Mouse (Mus musculus) R1 (cell line): ENCODE data around the gene 4930404N11Rik.
A peak's percentile ranks its signal among the peaks of the same experiment; 100 is the strongest.

ENCODE experiments used
- DNase-seq: peaks from one replicate; pipeline ENCODE4 v3.0.0-alpha.2; 2018; ENCODE audit warnings: low read depth, low spot score

The 4930404N11Rik gene

DNA sequence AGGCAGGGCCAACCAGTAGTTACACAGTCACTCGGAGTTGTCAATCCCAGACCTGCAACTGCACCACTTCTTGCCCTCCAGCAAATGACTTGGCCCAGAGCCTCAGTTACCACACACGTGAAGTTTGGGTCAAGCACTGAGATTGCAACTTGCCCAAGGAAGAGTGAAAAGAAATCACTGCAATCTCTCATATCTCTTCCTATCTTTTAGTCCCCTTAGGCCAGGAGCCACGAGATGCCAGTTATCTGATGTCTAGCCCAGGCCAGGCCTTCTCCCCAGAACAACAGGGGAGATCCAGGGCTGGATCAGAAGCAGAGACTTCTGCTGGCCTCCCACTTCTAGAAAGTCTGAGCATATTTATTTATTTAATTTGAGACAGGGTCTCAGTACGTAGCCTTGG, 10.1 kb downstream of the 4930404N11Rik start:
- no peak for DNase-seq

DNA sequence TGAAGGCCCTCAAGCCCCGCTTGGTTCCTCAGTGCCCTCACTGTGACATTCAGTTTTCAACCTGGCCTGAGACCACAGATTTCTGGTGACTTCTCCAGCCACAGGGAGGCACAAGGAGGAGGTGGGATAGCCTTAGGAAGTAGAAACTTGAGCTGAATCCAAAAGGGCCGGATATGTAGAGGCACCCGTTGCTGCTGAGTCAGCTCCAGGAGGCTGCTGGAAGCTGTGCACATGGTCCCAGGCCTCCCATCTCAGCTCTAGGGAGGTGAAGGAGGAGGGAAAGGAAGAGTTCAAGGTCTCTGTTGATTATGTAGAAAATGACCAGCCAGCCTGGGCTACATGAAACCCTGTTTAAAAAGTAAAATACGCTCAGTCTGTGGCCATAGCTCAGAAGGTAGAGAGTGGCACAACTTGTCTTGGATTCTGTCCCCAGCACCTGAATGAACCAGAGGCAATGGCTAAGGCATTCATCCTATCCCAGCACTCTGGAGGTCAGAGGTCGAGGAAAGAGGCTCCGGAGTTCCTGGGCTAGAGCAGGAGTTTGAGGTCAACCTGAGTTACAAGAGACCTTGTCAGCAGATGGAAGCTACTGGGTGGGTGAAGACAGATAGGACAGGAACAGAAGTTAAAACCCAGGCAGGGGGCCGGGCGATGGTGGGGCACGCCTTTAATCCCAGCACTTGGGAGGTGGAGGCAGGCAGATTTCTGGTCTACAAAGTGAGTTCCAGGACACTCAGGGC, 10.7 kb downstream of the 4930404N11Rik start:
- peak; percentile 85 for DNase-seq

DNA sequence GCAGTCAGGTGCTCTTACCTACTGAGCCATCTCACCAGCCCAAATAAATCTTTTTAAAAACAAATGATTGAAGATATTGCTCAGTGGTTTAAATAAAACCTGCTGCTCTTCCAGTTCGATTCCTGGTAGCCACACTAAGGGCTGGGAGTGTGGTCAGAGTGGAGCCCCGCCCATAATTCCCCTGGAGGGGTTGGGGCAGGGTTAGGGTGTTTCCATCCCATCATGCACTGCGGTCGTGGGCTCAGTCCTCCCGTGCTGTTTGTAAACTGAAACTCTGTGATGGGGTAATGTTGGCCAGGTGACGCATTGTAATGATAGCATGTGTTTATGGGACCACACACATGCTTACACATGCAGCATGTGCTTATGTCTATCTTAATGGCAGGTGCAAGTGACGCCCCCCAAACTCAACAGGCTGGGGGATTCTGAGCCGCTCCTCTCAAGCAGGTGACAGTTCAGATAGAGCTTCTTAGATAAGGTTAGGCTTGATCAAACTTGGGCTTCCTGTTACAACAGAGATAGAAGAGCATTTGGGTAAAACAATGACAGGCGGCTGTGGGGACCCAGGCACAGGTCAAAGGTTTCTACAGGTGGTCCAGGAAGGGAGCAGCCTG, 13.8 kb downstream of the 4930404N11Rik start:
- DNase-seq: peak; percentile 91

DNA sequence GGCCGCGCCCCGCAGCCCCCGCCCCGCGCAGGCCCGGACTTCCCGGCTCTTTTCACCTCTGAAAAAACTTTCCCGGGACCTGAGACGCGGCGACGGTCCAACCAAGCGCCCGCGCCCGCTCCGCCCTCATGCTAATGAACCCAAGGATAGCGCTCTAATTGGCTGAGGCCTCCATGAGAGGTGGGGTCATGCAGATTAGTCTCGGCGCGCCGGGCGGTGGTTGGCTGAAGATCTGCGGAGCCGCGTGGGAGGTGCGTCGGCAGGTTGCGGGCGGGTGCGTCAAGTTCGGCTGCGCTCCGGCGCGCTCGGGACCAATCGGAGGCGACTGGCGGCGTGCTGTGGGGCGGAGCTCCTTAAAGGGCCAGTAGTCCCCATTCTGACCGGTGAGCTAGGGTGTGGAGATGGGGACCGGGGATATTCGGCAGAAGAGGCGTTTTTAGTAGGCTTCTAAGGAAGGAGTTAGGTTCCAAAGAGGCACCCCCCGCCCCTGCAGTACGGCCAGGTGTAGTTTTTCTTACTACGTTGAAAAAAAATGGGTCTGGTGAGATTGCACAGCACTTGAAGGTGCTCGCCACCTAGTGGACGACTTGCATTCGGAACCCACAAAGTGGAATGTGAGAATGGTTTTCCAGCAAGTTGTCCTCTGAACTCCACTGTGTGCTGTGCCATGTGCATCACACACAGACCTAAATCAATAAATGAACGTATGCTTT, 15.1 kb downstream of the 4930404N11Rik start, which contains the start of gene Hmg20b:
Hmg20b (minus strand) TSS at position 130 of the 713 bp plus-strand sequence.
- DNase-seq: peak; percentile 99

DNA sequence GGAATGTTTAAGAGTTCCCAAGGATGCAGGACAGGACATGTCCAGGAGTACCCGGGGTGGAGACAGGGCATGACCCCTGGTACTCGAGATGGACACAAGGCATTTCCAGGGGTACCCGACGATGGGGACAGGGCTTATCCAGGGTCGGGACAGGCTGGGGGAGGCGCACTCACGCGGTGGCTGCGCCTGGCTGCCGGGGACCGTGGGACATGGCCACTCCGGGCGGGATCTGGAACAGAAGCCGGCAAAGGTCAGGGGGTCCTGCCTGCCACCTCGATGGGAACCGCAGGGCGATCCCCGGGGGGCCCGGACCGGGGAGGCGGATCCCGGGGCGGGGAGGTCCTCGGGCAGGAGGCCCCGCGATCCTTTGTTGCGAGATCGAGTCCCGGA, 15.7 kb downstream of the 4930404N11Rik start:
- no peak for DNase-seq

DNA sequence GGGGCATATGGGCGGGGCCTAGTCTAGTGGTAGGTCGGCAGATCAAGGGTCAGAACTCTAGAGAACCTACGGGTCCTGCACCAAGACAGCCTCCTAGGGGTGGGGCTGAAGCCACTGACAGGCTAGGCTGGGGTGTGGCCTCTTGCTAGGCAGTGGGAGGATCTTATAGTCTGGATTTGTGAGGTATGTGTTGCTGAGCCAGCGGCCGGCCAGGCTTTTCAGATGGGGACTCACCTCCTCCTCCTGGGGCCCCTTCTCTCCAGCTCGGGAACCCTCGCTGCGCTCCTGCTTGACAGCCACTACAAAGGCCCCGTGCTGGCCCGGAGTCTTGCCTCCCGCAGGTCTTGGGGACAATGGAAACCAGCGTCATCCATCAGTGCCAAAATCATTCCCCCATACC, 16.5 kb downstream of the 4930404N11Rik start:
- peak; percentile 97 for DNase-seq

DNA sequence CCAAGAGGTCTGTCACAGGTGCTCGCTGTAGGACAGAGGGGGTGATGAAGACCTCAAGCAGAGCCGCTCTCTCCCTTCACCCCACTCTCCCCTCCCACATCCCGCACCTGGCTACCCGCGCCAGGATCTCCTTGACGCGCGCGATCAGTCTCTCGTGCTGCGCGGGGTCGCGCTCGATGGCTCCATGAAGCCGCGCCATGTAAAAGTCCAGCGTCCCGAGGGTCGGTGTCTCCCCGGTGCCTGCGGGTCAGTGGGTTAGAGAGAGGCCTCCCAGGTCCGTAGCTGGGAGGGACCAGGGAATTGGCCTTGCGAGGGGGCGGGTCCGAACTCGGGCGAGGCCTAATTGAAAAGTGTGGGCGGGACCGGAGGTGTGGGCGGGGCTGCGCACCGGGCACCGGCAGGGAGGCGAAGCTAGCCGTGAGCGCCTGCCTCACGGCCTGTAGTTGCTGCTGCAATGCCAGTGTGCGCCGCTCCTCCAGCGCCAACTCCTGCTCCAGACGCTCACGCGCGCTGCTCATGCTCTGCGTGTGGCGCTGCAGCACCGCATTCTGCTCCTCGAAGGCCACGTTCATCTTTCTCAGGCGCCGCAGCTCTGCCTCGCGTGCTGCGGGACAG, 19.1 kb downstream of the 4930404N11Rik start:
- peak; percentile 89 for DNase-seq

DNA sequence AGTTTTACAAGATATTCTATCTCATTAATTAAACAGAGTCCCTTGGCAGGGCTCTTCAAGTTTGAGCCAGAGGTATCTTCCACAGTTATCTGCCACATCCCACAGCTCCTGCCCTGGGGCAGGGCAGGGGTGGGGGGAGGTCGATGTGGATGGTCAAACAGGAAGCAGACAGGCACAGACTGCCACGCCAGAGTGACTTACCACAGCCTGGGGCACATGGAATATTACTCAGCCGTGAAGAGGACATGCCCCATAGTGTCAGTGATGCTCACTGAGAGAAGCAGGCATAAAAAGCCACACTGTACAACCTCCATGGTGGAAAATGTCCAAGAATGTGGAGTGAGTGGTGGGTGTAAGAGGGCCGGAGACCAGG, 20.5 kb downstream of the 4930404N11Rik start:
- no peak for DNase-seq

DNA sequence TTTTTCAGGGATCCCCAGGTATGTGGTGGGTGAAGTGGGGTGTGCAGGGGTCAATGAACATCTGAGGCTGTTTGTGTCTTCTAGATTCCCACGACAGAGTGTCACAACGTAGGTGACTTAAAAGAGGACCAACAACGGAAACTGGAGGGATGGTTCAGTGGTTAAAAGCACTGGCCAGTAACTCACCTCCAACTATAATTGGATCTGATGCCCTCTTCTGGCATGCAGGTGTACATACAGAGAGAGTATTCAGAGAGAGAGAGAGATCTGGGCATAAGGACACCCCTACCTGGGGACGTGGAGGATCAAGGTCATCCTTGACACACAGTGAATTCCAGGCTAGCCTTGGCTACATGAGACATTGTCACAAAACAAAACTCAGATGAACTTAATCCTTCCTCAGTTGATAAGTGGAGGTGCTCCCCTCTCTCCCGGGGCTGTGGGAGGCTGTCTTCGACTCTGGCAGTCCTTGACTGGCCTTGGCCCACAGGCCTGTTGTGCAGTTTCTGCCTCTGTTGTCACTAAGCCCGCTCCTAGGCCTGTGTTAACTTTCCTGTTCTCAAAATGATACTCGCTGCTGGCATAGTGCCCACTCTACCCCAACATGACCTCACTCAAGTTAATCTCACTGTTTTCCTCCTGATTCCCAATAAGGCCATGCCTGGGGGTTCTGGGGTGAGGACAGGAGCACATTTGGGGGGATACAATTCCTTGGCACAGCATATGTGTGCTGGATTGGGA, 21.0 kb downstream of the 4930404N11Rik start:
- DNase-seq: no peak

DNA sequence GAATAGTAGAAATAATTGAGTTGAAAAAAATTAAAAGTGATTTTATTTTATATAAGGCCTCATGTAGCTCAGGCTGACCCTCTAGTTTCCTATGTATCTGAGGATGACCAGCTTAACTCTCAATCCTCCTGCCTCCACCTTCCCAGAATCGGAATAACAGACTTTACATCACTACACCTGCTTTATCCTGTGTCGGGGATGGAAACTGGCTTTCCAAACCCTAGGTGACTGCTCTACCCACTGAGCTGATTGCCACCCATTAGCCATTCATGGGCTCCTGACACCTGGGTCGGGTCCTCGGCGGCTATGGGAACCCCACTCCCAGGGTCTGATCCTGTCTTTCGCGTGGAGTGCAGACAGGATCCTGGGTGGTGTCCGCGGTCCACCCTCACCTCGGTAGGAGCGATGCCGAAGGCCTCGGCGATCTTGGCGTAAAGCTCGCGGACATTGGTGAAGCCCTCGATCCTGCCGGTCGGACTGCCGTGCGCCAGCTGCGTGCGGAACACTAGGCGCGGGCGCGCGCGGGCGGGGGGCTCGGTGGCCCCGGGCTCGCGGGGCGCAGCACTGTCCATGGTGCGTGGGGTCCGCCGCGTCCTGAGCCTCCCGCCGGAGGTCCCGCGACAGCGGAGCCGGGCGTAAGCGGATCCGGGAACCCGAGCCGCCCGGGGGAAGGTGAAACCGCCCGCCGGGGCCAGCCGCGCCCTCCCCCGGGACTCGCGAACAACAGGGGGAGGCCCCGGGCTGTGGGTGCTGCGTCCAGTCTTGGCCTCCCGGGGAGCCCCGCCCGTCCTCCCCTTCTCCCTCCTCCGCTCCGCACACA, 22.7 kb downstream of the 4930404N11Rik start, which contains the start of gene Gipc3:
Gipc3 (minus strand) TSS at position 581 of the 820 bp plus-strand sequence.
- no peak for DNase-seq

DNA sequence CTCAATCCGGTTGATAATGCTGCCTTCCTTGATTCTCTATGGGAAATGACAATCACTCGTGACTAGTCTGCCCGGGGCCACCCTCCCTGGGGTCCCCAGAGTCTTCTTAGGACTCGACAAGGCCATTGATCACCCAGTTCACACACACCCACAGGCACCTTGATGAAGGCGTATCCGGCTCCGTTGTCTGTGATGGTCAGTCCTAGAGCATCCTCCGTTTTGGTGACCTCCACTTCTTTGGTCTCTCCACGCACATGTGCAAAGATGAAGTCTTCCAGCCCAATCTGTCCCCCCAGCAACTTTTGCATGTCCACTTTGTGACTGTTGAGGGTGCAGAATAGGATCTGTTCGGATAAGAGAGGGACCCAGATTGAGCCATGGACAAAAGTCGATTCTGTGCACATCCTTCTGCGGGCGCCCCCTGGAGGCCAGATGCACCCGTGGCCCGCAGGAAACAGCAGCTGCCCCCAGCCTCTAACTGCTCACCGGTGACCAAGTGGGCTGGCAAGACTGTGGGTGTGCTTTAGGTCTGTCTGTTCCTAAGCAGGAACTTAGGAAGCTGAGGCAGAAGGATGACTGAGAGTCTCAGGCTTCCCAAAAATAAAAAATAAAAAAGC, 24.2 kb downstream of the 4930404N11Rik start:
- DNase-seq: peak; percentile 70

DNA sequence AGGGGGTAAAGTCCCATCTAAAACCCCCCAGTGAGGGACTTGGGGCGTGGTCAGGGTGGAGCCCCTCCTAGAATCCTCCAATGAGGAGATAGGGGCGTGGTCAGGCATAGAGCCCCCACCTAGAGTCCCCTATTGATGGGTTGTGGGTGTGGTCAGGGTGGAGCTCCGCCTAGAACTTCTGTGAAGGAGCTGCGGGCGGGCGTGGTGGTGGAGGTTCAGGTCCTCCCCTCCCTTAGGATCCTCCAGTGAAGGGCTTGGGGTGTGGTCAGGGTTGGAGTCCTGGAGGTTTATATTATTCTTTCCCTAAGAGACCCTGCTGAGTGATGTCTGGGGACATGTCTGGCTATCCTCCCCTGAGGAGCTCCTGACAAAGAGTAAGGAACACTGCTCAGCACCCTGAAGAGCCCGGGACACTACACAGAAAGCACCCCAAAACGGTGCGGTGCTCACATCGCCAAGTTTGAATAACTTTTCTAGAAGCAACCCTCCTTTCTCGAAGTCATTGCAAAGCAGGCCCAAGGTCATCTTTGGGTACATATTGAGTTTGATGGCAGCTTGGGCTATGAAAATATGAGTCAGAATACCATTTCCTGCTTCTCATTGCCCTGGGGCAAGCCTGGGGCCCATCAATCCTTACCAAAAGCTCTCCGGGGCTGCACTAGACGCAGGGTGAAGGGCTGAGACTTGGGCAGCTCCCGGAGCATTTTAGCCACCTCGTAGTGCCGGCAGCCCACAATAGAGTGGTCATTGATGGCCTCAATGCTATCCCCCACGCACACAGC, 24.9 kb downstream of the 4930404N11Rik start:
- DNase-seq: peak; percentile 96

DNA sequence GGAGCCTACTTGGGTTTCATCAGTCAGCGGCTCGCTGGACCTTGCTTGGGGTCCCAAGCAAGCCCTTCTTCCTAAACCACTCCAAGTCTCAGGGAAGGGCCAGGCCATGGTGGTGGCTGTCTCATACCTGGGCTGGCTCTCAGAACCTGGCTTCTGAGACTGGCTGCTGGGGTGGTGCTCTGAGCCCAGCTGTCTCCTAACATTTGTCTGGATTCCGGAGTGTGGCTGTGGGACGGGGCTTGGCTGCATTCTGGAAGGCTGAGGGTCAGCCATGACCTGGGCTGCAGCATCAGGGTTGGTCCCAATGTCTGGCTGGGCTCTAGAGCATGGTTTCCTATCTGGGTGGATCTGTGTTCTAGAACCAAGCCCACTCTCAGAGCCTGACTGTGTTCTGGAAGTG, 29.1 kb downstream of the 4930404N11Rik start:
- no peak for DNase-seq

DNA sequence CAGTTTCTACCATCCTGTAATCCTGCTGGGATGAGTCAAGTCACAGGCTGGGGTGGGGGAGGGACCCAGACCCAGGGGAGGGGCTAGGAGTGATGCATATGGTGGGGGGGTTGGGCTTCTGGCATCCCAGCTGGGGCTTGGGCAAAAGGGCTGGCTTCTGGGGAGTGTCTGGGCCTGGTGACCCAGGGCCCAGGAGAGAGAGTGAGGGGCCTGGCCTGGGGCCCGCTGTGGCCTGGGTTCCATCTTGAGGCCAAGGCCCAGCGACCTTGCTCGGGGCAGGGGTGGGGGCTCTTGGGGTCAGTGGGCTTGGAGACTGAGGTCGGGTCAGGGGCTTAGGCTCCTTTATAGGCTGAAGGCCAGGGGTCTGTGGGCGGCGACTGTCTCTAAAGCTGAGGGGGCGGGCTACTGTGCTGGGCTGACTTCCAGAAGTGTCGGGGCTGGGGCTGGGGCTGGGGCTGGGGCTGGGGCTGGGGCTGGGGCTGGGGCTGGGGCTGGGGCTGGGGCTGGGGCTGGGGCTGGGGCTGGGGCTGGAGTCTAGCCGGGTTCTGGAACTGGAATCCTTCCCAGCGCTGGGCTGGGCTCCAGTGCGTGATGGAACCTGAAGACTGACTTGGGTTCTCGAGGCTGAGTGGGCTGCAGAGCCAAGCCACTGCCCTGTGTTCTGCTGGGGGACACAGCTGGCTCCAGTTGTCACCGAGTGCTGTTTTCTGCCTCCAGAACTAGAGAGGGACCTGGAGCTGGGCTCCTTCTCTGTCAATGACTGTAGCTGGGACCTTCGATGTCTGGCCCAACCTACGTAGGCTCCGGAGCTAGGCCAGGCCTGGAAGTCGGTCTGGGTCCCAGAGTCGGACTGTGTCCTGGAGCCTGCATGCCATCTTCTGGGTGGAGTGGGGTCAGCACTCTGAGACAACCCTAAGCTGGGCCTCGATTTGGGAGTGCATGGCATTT, 29.9 kb downstream of the 4930404N11Rik start:
- peak; percentile 66 for DNase-seq

DNA sequence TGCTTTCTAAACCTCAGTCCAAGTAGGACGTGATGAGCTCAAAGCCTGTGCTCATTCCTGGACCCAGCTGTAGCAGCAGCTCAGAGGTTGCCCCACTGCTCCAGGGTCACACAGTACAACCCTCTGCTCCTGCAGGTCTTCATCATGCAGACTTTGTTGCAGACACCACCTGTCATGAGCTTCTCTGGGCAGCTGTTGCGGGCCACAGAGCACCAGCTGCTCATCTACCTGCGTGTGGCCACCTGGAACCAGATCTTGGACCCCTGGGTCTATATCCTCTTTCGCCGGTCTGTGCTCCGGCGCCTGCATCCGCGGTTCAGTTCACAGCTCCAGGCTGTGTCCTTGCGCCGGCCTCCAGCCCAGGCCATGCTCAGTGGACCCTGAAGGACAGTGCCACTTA, 31.3 kb downstream of the 4930404N11Rik start:
- no peak for DNase-seq

DNA sequence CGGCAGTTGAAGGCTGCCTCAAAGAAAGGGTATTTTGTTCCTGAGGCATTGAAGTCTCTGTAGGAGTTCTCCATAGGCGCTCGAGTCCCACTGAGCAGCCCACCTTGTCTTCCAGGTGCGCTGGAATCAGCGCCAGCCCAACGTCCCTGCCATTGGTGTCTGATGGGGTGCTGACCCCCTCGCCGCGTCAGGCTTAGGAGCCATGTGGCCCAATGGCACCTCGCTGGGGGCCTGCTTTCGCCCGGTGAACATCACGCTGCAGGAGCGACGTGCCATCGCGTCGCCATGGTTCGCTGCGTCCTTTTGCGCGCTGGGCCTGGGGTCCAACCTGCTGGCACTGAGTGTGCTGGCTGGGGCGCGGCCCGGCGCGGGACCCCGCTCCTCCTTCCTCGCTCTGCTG, 33.3 kb downstream of the 4930404N11Rik start:
- no peak for DNase-seq

DNA sequence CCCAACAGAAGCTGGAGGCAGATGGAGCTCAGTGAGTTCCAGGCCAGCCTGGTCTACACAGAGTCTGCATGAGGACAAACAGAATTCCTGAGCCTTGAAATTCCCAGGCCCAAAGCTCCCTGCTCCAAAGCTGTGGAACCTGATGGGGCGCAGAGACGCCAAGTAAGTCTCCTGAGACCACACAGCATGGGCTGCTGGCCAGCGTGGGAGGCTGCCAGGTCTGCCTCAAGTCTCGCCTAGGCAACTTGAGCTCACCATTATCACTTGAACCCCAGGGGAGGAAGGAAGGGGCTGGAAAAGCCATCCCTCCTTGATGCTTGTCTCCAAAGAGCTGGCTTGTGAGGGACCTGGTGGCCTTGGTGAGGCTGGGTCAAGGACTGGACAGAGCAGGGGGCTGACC, 35.6 kb downstream of the 4930404N11Rik start:
- no peak for DNase-seq
